Mouse (Mus musculus): Measurements from ENCODE around the gene Tnfaip1. TPM values are rescaled to one million over a fixed set of nuclear protein-coding genes. Genes with fewer than 3 reads are reported as not detected.

The Tnfaip1 gene
- polyA plus RNA-seq, 1 experiment from 2014 or later, result 71.9 TPM

DNA sequence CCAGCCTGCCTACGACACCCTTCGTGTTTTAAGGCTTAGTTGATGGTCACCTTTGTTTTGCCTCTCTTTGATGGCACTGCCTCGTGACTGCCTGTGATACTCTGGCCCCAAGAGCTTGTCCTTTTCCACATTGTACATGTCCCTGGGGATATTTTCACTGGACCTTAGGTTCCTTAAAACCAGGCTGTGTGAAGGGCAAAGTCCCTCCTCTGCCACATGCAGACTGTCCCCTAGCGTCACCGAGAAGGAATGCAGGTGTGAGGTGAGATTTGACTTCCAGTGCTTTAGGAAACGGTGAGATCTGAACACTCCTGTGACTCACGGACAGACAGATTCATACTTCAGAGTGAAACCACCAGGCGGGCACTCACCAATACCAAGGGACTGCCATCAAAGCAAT is 21.1 kb upstream of the Tnfaip1 start:
- ATAC-seq (ENCODE audit: extremely low read depth, insufficient number of reproducible peaks, low FRiP score, low TSS enrichment), result no peak
- Histone ChIP-seq H3K9ac (no peak overlapping the region), H3K4me3 (no peak overlapping the region), H3K36me3 (no peaks in the 10 kb centered on the region), H3K4me2 (no peak overlapping the region), H3K27me3 (replicated peaks) (no peaks in the 10 kb centered on the region), H3K9me3 (peaks cover 8% of the 10 kb centered on the region; the same call in 1 of the 2 replicates), H3K27ac (replicated peaks) (no peak overlapping the region), H3K4me1 (peaks cover 12% of the 10 kb centered on the region)
- WGBS, result 53% methylated on average over 8 of the region's 8 CpGs

DNA sequence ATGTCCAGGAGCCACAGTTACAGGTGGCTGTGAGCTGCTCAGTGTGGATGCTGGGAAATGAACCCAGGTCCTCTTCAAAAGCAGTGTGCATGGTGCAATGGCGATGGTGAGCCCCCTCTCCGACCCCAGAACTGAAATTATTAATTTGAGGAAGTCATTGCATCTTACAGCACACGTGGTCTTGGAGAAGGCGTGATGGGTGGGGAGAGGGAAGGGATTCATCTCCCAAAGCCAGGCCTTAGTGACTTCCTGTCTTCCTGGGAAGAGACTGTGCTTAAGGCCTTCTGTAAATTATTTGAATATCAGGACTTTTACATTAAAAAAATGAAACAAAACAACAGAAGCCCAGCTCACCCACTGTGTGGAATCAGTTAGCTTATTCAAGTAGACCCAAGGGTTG is 19.9 kb upstream of the Tnfaip1 start:
- Histone ChIP-seq H3K4me3 (no peak overlapping the region), H3K36me3 (no peaks in the 10 kb centered on the region), H3K27me3 (replicated peaks) (no peaks in the 10 kb centered on the region), H3K4me2 (no peak overlapping the region), H3K4me1 (peaks cover 14% of the 10 kb centered on the region), H3K9ac (no peak overlapping the region), H3K27ac (replicated peaks) (peak overlapping the region; percentile 81), H3K9me3 (peaks cover 8% of the 10 kb centered on the region; the same call in 1 of the 2 replicates)
- no peak for ATAC-seq (ENCODE audit: extremely low read depth, insufficient number of reproducible peaks, low FRiP score, low TSS enrichment)
- WGBS, result 80% methylated on average over 4 of the region's 4 CpGs

DNA sequence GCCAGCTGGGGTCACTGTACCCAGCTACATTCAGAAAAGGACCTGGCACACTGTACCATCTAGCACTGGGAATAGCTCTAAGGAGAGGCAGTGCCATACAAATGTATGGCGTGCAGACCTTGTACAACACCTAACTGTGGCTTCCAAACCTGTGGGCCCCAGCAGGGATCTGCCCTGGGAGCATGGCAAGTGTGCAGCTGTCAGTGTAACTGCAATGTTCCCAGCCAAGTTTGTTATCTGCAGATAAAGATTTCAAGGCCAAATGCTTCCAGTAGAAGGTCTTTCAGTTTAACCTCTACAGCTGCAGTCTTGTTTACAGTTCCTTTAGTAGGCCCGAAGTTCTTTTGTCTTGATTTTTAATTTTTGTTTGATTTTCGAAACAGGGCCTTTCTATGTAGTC is 19.5 kb upstream of the Tnfaip1 start:
- H3K4me2 ChIP-seq, result no peak overlapping the region
- H3K27ac ChIP-seq (replicated peaks), result peak overlapping the region; percentile 81
- ATAC-seq (ENCODE audit: extremely low read depth, insufficient number of reproducible peaks, low FRiP score, low TSS enrichment), result no peak
- no peaks in the 10 kb centered on the region for H3K27me3 ChIP-seq (replicated peaks)
- 0 out of 2 replicates have a peak overlapping the region, but pooled peaks have one; percentile 21 for H3K9ac ChIP-seq
- no peaks in the 10 kb centered on the region for H3K36me3 ChIP-seq
- no peak overlapping the region for H3K4me3 ChIP-seq
- H3K9me3 ChIP-seq, result peaks cover 8% of the 10 kb centered on the region; the same call in 1 of the 2 replicates
- peaks cover 16% of the 10 kb centered on the region for H3K4me1 ChIP-seq
- 50% methylated on average over 3 of the region's 3 CpGs for WGBS

DNA sequence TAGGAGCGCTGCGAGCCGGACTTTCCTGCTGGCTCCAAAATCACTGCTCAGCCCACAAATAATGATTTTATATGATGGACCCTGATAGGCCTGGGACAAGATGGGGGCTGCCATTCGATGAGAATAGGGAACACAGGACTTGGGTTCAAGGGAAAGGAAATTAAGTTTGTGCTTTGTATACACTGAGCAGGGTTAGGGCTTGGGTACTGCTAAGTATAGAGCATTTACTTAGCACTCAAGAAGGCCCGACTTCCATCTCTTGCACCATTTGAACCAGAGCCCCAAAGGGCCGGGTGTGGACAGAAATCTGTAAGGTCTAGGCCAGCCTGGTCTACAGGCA is 14.9 kb upstream of the Tnfaip1 start:
- H3K27ac ChIP-seq (replicated peaks), result peak overlapping the region; percentile 66; the same call in 1 of the 2 replicates
- H3K9me3 ChIP-seq, result peaks cover 8% of the 10 kb centered on the region; the same call in 1 of the 2 replicates
- H3K4me2 ChIP-seq, result peak overlapping the region; percentile 88
- peak overlapping the region; percentile 78 for H3K4me3 ChIP-seq
- H3K4me1 ChIP-seq, result peaks cover 34% of the 10 kb centered on the region
- WGBS, result 33% methylated on average over 6 of the region's 6 CpGs
- peak overlapping the region; percentile 83 for H3K9ac ChIP-seq
- H3K27me3 ChIP-seq (replicated peaks), result no peaks in the 10 kb centered on the region
- 0 out of 2 replicates have a peak, but pooled peaks cover 7% of the 10 kb centered on the region for H3K36me3 ChIP-seq
- no peak for ATAC-seq (ENCODE audit: extremely low read depth, insufficient number of reproducible peaks, low FRiP score, low TSS enrichment)

DNA sequence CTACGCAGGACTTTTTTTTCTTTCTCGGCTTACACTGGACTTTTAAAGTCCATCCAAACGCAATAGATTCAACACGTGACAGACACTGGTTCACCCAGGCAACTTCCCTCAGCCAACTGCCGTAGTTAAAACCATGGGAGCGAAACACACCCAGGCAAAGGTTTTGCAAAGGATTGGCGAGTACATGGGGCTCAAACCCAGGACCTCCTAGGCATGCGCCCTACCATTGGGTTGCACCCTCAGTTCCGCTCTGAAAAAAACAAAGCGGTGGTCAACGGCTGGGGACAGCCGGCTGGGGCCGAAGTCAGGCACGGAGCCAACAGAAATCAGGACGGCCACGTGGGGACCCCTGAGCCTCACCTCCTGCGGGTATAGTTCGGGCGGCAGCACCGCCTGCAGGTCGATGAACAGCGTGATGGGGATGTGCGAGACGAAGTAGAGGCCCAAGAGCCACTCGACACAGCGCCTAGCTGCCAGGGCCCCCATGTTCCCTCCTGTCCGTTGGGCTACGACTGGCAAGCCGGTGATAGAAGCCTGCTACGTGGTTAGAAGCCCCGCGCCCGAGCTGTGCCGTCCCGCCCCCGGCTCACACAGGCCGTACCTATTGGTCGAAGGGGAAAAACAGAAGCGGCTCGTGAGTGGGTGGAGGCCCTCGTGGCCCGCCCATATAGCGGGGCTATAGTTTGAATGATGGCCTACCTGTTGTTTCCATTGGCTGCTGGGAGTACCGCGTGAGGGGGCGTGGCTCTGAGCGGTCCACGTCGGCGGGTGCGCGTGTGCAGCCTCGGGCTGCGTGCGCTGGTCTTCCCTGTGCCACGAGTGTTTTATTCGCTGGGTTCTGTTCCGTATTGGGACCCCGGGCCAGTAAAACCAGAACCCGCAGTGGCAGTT is 14.3 kb upstream of the Tnfaip1 start, which contains the start of gene Tmem97:
Gene Tmem97, minus strand, starts transcription at position 610 of the 891 bp plus-strand sequence.
- Histone ChIP-seq H3K4me2 (peak within 1 kb of the TSS; percentile 88), H3K9me3 (peaks cover 8% of the 10 kb centered on the region; the same call in 1 of the 2 replicates), H3K27me3 (replicated peaks) (no peaks in the 10 kb centered on the region), H3K9ac (peak within 1 kb of the TSS; percentile 88), H3K27ac (replicated peaks) (peak within 1 kb of the TSS; percentile 82), H3K4me1 (peaks cover 27% of the 10 kb centered on the region), H3K36me3 (peaks cover 13% of the 10 kb centered on the region), H3K4me3 (peak within 1 kb of the TSS; percentile 78)
- WGBS, result under 1% methylated on average over 60 of the region's 60 CpGs
- ATAC-seq (ENCODE audit: extremely low read depth, insufficient number of reproducible peaks, low FRiP score, low TSS enrichment), result peak; percentile 99

DNA sequence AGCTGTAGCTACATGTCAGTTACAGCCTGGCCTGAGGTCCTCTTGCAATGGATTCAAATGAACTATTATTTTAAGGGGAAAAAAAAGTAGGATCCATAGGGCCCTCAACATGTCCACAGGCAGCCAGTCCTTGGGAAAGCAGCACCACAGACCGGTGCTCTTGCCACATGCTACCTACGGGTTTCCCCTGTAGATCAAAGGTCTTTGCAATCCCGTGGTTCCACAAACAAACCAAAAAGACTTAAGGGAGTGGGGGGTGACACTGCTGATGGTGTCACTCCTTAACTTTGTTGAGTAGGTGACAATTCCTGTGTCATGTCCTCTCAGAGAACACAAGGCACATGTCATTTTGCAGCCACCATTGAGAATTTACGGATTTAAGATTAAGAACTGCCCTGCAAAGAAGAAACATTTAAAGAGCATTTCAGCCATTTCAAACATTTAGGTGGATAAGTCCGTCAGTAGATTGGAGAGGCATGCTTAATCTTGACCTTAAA is 13.4 kb upstream of the Tnfaip1 start:
- H3K9me3 ChIP-seq, result peaks cover 8% of the 10 kb centered on the region; the same call in 1 of the 2 replicates
- peak overlapping the region; percentile 78 for H3K4me3 ChIP-seq
- ATAC-seq (ENCODE audit: extremely low read depth, insufficient number of reproducible peaks, low FRiP score, low TSS enrichment), result no peak

DNA sequence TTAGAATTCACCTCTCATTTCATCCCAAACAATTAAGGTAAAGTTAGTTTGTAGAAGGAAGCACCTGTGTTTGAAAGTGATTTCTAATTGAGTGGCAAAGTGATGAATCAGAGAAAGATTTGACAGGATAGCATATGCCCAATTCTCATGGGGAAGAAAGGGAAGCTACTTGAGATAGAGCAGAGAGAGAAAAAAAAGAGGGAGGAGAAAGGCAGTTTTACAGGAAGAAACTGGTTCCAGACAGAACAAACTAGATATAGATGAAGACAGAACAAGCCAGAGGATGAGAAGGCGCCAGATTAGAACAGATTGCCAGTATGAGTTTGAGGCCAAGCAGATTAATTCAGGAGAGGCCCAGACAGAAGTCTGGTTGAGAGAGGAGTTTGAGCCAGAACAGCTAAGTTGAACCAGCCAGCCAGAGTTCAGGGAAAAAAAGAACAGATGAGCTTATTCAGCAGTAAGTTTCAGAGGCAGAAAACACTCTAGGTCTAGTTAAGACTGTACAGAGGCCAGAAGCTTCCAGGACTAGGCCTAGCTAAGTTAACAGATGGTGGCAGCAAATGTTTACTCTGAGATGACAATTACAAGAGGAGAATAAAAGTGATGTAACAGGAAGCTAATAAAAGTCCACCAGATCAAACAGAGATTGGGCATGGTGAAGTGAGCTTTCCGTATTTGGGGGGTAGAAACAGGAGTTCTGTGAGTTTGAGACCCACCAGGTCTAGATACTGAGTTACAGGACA is 11.8 kb upstream of the Tnfaip1 start:
- no peaks in the 10 kb centered on the region for H3K27me3 ChIP-seq (replicated peaks)
- H3K9ac ChIP-seq, result no peak overlapping the region
- no peak overlapping the region for H3K27ac ChIP-seq (replicated peaks)
- H3K4me2 ChIP-seq, result no peak overlapping the region
- WGBS, result 85% methylated on average over 2 of the region's 2 CpGs
- ATAC-seq (ENCODE audit: extremely low read depth, insufficient number of reproducible peaks, low FRiP score, low TSS enrichment), result no peak
- peaks cover 22% of the 10 kb centered on the region for H3K4me1 ChIP-seq
- peaks cover 36% of the 10 kb centered on the region for H3K36me3 ChIP-seq
- no peak overlapping the region for H3K4me3 ChIP-seq
- H3K9me3 ChIP-seq, result no peaks in the 10 kb centered on the region

More for the DNA sequence above, 13.4 kb upstream of the Tnfaip1 start:
- H3K27ac ChIP-seq (replicated peaks), result peak overlapping the region; percentile 82; the same call in 1 of the 2 replicates
- H3K36me3 ChIP-seq, result peaks cover 19% of the 10 kb centered on the region
- H3K27me3 ChIP-seq (replicated peaks), result no peaks in the 10 kb centered on the region
- peaks cover 22% of the 10 kb centered on the region for H3K4me1 ChIP-seq
- 7% methylated on average over 5 of the region's 5 CpGs for WGBS
- H3K9ac ChIP-seq, result peak overlapping the region; percentile 88
- H3K4me2 ChIP-seq, result peak overlapping the region; percentile 88

DNA sequence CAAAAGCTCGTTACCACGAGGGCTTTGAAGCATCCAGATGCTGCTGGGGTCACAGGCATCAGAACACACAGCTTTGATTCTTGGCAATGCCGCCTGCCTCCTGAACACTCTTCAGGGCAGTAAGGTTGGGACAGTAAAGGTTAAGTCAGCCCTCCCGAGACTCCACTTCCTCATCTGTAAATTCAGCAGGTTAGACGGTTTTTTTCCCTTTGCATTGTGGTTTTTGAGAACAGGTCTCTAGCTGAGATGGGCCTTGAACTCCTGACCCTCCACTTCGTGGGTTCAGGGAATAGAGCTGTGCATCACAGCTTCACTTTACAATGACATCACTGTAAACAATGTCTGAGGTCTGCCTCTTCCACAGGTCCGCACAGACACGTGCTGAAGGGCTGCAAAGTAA is 9.0 kb upstream of the Tnfaip1 start:
- Histone ChIP-seq H3K9me3 (no peaks in the 10 kb centered on the region), H3K27me3 (replicated peaks) (no peaks in the 10 kb centered on the region), H3K36me3 (peaks cover 63% of the 10 kb centered on the region), H3K9ac (no peak overlapping the region), H3K27ac (replicated peaks) (no peak overlapping the region), H3K4me3 (no peak overlapping the region), H3K4me1 (peaks cover 19% of the 10 kb centered on the region), H3K4me2 (no peak overlapping the region)
- 68% methylated on average over 8 of the region's 8 CpGs for WGBS
- ATAC-seq (ENCODE audit: extremely low read depth, insufficient number of reproducible peaks, low FRiP score, low TSS enrichment), result no peak; the same call in 1 of the 2 replicates

DNA sequence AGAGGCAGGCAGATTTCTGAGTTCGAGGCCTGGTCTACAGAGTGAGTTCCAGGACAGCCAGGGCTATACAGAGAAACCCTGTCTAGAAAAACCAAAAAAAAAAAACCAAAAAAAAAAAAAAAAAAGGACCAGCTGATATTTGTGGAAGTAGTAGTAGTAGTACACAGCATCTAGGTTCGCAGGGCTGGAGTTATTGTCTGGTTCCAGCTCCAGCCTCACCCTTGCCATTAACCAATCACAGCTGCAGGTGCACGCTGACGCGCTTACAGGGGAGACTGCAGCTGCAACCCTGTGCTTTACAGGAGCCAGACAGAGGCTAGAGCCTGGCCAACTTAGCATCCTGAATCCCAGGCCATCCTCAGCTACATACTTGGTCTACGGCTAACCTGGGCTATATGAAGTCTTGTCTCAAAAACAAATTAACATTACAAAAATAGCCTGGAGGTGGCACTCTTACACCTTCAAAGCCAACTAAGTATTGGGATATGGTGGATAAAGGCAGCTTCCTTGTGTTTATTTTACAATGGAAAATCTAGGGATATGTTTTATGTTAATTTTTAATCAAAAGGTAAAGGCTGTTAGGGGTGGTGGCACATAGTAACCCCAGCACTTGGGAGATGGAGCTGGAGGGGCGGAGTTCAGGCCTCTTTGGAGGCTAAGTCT is 8.4 kb upstream of the Tnfaip1 start:
- Histone ChIP-seq H3K9ac (no peak overlapping the region), H3K4me2 (no peak overlapping the region), H3K4me3 (no peak overlapping the region), H3K36me3 (peaks cover 69% of the 10 kb centered on the region), H3K4me1 (peaks cover 15% of the 10 kb centered on the region), H3K9me3 (no peaks in the 10 kb centered on the region), H3K27me3 (replicated peaks) (no peaks in the 10 kb centered on the region), H3K27ac (replicated peaks) (no peak overlapping the region)
- no peak for ATAC-seq (ENCODE audit: extremely low read depth, insufficient number of reproducible peaks, low FRiP score, low TSS enrichment)
- 89% methylated on average over 7 of the region's 7 CpGs for WGBS

DNA sequence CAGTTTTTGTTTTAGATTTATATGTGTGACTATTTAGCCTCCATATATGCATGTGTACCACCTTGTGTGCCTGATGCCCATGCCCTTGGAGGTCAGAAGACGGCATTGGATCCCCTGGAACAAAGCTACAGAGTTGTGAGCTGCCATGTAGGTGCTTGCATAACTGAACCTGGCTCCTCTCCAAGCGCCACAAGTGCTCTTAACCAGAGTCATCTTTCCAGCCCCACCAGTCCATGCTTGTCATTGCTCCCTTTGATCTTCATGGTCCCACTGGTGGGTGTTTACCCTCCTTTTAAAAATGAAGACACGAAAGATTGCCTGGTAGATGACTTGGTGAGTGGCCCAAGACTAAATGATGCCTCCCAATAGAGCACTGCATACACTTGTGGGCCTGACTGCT is 4.2 kb upstream of the Tnfaip1 start:
- Histone ChIP-seq H3K27me3 (replicated peaks) (no peaks in the 10 kb centered on the region), H3K9ac (no peak overlapping the region), H3K36me3 (peaks cover 69% of the 10 kb centered on the region), H3K9me3 (no peaks in the 10 kb centered on the region), H3K27ac (replicated peaks) (no peak overlapping the region), H3K4me3 (no peak overlapping the region), H3K4me2 (no peak overlapping the region), H3K4me1 (peaks cover 21% of the 10 kb centered on the region)
- WGBS, result 84% methylated on average over 3 of the region's 3 CpGs
- no peak for ATAC-seq (ENCODE audit: extremely low read depth, insufficient number of reproducible peaks, low FRiP score, low TSS enrichment)

DNA sequence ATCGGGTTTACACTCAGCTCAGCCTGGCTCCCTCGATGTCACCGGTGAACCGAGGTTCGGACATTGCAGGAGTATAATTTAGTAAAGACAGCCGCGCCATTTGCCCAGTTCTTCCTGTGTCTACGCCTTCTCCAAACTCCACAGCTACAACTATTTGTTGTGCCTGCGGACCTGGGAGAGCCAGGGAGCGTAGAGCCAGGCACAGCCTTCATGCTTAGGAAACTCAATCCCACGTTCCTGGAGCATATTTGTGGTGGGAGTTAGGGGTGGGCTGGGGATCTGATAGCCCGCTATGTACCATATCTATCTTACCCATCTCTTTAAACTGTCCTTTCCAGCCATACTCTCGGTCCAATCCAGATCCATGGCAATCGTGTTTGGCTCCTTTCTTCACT is 555 bp upstream of the Tnfaip1 start:
- peak overlapping the region; percentile 94 for H3K4me2 ChIP-seq
- peaks cover 49% of the 10 kb centered on the region for H3K36me3 ChIP-seq
- peak overlapping the region; percentile 98 for H3K27ac ChIP-seq (replicated peaks)
- H3K27me3 ChIP-seq (replicated peaks), result no peaks in the 10 kb centered on the region
- no peak for ATAC-seq (ENCODE audit: extremely low read depth, insufficient number of reproducible peaks, low FRiP score, low TSS enrichment)
- H3K9me3 ChIP-seq, result no peaks in the 10 kb centered on the region
- peaks cover 34% of the 10 kb centered on the region for H3K4me1 ChIP-seq
- WGBS, result 2% methylated on average over 14 of the region's 14 CpGs
- peak overlapping the region; percentile 95 for H3K9ac ChIP-seq
- peak overlapping the region; percentile 86 for H3K4me3 ChIP-seq
